Mouse (Mus musculus): ENCODE measurements at regions not wholly inside any gene's neighbourhood (a gene's known extent, or its start where the extent isn't known, plus 50 kb on each side); places are given as distances from the start of the nearest gene placed in this dataset.

DNA sequence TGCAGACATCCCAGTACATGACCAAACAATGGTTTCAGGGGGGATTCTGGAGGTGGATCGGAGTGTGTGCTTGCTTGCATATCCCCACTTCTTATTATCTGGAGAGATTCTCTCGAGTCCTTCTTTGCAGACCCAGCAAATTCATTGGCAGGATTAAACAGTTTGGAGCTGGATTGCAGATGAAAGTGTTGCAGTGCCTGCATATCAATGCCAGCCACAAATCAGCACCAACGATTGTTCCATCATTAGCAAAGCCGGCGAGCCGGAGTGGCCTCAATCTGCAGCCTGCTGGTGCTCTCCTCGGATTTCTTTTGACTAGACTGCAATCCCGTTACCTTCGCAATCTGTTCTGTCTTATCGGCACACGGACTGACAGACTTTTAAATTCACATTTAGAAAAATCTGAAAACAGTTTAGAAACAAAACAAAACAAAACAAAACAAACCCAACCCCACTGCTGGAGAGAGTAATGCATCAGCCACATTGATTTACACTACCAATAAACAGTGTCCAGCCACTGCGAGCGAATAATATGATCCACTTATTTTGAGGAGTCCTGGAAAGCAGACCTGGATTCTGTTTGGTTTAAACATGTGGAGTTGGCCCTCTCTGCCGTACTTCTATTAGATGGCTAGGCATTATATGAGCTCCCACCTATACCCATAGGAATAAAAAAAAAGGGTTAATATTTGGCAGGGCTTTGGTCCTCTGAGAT is 69.9 kb upstream of the Tet2 start:
- TF ChIP-seq EP300 (optimal IDR thresholded peaks at IDR 0.05): no peak
- Histone ChIP-seq H3K36me3 (ENCODE audit: control insufficient read depth, insufficient read depth, low read length) (no peaks in the 10 kb centered on the region), H3K4me3 (ENCODE audit: low read depth, low read length) (no peak overlapping the region), H3K27ac (replicated peaks) (no peak overlapping the region), H3K27me3 (ENCODE audit: control insufficient read depth, insufficient read depth, low read length) (no peaks in the 10 kb centered on the region), H3K4me2 (replicated peaks; ENCODE audit: low read depth) (no peak overlapping the region), H3K9ac (ENCODE audit: low read length) (no peak overlapping the region), H3K9me3 (ENCODE audit: control insufficient read depth, low read length) (no peaks in the 10 kb centered on the region), H3K4me1 (replicated peaks; ENCODE audit: control insufficient read depth, insufficient read depth) (no peaks in the 10 kb centered on the region)
- 49% methylated on average over 14 of the region's 14 CpGs for WGBS
- ATAC-seq (ENCODE audit: low FRiP score, low TSS enrichment): no peak
- DNase-seq (ENCODE audit: low spot score): no peak

GRCm38 (mm10) chr3:133617036-133617435 is 72.1 kb upstream of the Tet2 start:
- DNase-seq (ENCODE audit: low spot score) (no peak), ATAC-seq (ENCODE audit: low FRiP score, low TSS enrichment) (no peak)
- TF ChIP-seq EP300 (optimal IDR thresholded peaks at IDR 0.05) (no peak), CTCF (IDR thresholded peaks at IDR 0.05; ENCODE audit: low read depth) (no peak)
- no peaks in the 10 kb centered on the region for H3K27me3 ChIP-seq (ENCODE audit: control insufficient read depth, insufficient read depth, low read length)
- H3K4me2 ChIP-seq (replicated peaks; ENCODE audit: low read depth): no peak overlapping the region
- H3K9me3 ChIP-seq (ENCODE audit: control insufficient read depth, low read length): no peaks in the 10 kb centered on the region
- no peaks in the 10 kb centered on the region for H3K36me3 ChIP-seq (ENCODE audit: control insufficient read depth, insufficient read depth, low read length)
- no peak overlapping the region for H3K4me3 ChIP-seq (ENCODE audit: low read depth, low read length)
- WGBS: 68% methylated on average over 2 of the region's 2 CpGs
- H3K27ac ChIP-seq (replicated peaks): no peak overlapping the region
- H3K4me1 ChIP-seq (replicated peaks; ENCODE audit: control insufficient read depth, insufficient read depth): no peaks in the 10 kb centered on the region
- no peak overlapping the region for H3K9ac ChIP-seq (ENCODE audit: low read length)

- no peak for ATAC-seq (ENCODE audit: low FRiP score, low TSS enrichment)
- no peak overlapping the region for H3K9ac ChIP-seq (ENCODE audit: low read length)
- H3K27ac ChIP-seq (replicated peaks): no peak overlapping the region
- no peaks in the 10 kb centered on the region for H3K36me3 ChIP-seq (ENCODE audit: control insufficient read depth, insufficient read depth, low read length)
- 86% methylated on average over 3 of the region's 3 CpGs for WGBS
- H3K9me3 ChIP-seq (ENCODE audit: control insufficient read depth, low read length): no peaks in the 10 kb centered on the region
- TF ChIP-seq EP300 (optimal IDR thresholded peaks at IDR 0.05) (no peak), CTCF (IDR thresholded peaks at IDR 0.05; ENCODE audit: low read depth) (no peak)
- H3K4me1 ChIP-seq (replicated peaks; ENCODE audit: control insufficient read depth, insufficient read depth): no peaks in the 10 kb centered on the region
- no peak for DNase-seq (ENCODE audit: low spot score)
- no peak overlapping the region for H3K4me3 ChIP-seq (ENCODE audit: low read depth, low read length)
- H3K4me2 ChIP-seq (replicated peaks; ENCODE audit: low read depth): no peak overlapping the region
- H3K27me3 ChIP-seq (ENCODE audit: control insufficient read depth, insufficient read depth, low read length): no peaks in the 10 kb centered on the region
Measured at GRCm38 (mm10) chr3:133618491-133618890, 73.6 kb upstream of the Tet2 start.

- Histone ChIP-seq H3K4me3 (ENCODE audit: low read depth, low read length) (no peak overlapping the region), H3K9me3 (ENCODE audit: control insufficient read depth, low read length) (no peaks in the 10 kb centered on the region), H3K27ac (replicated peaks) (no peak overlapping the region), H3K4me2 (replicated peaks; ENCODE audit: low read depth) (no peak overlapping the region), H3K4me1 (replicated peaks; ENCODE audit: control insufficient read depth, insufficient read depth) (no peaks in the 10 kb centered on the region), H3K27me3 (ENCODE audit: control insufficient read depth, insufficient read depth, low read length) (no peaks in the 10 kb centered on the region), H3K9ac (ENCODE audit: low read length) (no peak overlapping the region), H3K36me3 (ENCODE audit: control insufficient read depth, insufficient read depth, low read length) (no peaks in the 10 kb centered on the region)
- no peak for DNase-seq (ENCODE audit: low spot score)
- WGBS: 44% methylated on average over 9 of the region's 9 CpGs
- TF ChIP-seq CTCF (IDR thresholded peaks at IDR 0.05; ENCODE audit: low read depth) (no peak), EP300 (optimal IDR thresholded peaks at IDR 0.05) (no peak)
- no peak for ATAC-seq (ENCODE audit: low FRiP score, low TSS enrichment)
Measured at GRCm38 (mm10) chr3:133623201-133623744, 78.3 kb upstream of the Tet2 start.

- H3K36me3 ChIP-seq (ENCODE audit: control insufficient read depth, insufficient read depth, low read length): no peaks in the 10 kb centered on the region
- H3K27me3 ChIP-seq (ENCODE audit: control insufficient read depth, insufficient read depth, low read length): no peaks in the 10 kb centered on the region
- DNase-seq (ENCODE audit: low spot score): no peak
- 59% methylated on average over 3 of the region's 3 CpGs for WGBS
- no peaks in the 10 kb centered on the region for H3K9me3 ChIP-seq (ENCODE audit: control insufficient read depth, low read length)
- no peak overlapping the region for H3K4me3 ChIP-seq (ENCODE audit: low read depth, low read length)
- no peaks in the 10 kb centered on the region for H3K4me1 ChIP-seq (replicated peaks; ENCODE audit: control insufficient read depth, insufficient read depth)
- H3K9ac ChIP-seq (ENCODE audit: low read length): no peak overlapping the region
- H3K27ac ChIP-seq (replicated peaks): no peak overlapping the region
- H3K4me2 ChIP-seq (replicated peaks; ENCODE audit: low read depth): no peak overlapping the region
- TF ChIP-seq EP300 (optimal IDR thresholded peaks at IDR 0.05) (no peak), CTCF (IDR thresholded peaks at IDR 0.05; ENCODE audit: low read depth) (no peak)
- no peak for ATAC-seq (ENCODE audit: low FRiP score, low TSS enrichment)
Measured at GRCm38 (mm10) chr3:133624079-133624875, 79.3 kb upstream of the Tet2 start.

GRCm38 (mm10) chr3:133625046-133625445 is 80.1 kb upstream of the Tet2 start:
- ATAC-seq (ENCODE audit: low FRiP score, low TSS enrichment): no peak
- no peak overlapping the region for H3K27ac ChIP-seq (replicated peaks)
- H3K36me3 ChIP-seq (ENCODE audit: control insufficient read depth, insufficient read depth, low read length): no peaks in the 10 kb centered on the region
- no peak overlapping the region for H3K4me3 ChIP-seq (ENCODE audit: low read depth, low read length)
- no peaks in the 10 kb centered on the region for H3K9me3 ChIP-seq (ENCODE audit: control insufficient read depth, low read length)
- H3K4me2 ChIP-seq (replicated peaks; ENCODE audit: low read depth): no peak overlapping the region
- H3K27me3 ChIP-seq (ENCODE audit: control insufficient read depth, insufficient read depth, low read length): no peaks in the 10 kb centered on the region
- TF ChIP-seq EP300 (optimal IDR thresholded peaks at IDR 0.05) (no peak), CTCF (IDR thresholded peaks at IDR 0.05; ENCODE audit: low read depth) (no peak)
- 66% methylated on average over 3 of the region's 3 CpGs for WGBS
- DNase-seq (ENCODE audit: low spot score): no peak
- H3K9ac ChIP-seq (ENCODE audit: low read length): no peak overlapping the region
- no peaks in the 10 kb centered on the region for H3K4me1 ChIP-seq (replicated peaks; ENCODE audit: control insufficient read depth, insufficient read depth)

All from stomach, postnatal 0 days (tissue).